Mouse (Mus musculus): Measurements from ENCODE around the gene Olfr684. TPM values are rescaled to one million over a fixed set of nuclear protein-coding genes. Genes with fewer than 3 reads are reported as not detected.

Gene Olfr684
- not detected in 2 replicates for polyA plus RNA-seq (2014; fragmentation: Nextera tagmentation; extraction: Ambion mirVana)

- H3K36me3 ChIP-seq (replicated peaks; ENCODE audit: control insufficient read depth, insufficient read depth, low read depth, low read length) = no peaks in the 10 kb centered on the region
- H3K9ac ChIP-seq (replicated peaks; ENCODE audit: low read length) = no peak within 1 kb of the TSS
- no peaks in the 10 kb centered on the region for H3K9me3 ChIP-seq (replicated peaks; ENCODE audit: control insufficient read depth, low read length)
- 60% methylated on average over 1 of the region's 1 CpGs for WGBS
- ATAC-seq (replicated peaks; ENCODE audit: insufficient number of reproducible peaks, low FRiP score, low TSS enrichment, low read depth) (no peak), DNase-seq (ENCODE audit: low spot score) (no peak)
- no peaks in the 10 kb centered on the region for H3K4me1 ChIP-seq (ENCODE audit: control insufficient read depth, insufficient read depth, low read length)
- H3K27ac ChIP-seq (replicated peaks; ENCODE audit: low read depth, low read length) = no peak within 1 kb of the TSS
- no peaks in the 10 kb centered on the region for H3K27me3 ChIP-seq (ENCODE audit: control insufficient read depth, insufficient read depth, low read length)
- no peak within 1 kb of the TSS for H3K4me3 ChIP-seq (ENCODE audit: low read depth, low read length)
- no peak within 1 kb of the TSS for H3K4me2 ChIP-seq (ENCODE audit: low read depth, low read length)
Observed at GRCm38 (mm10) chr7:105163553-105163952, at the start of gene Olfr684. Olfr684 (minus strand) TSS chr7:105163653.

GRCm38 (mm10) chr7:105207385-105207784, 43.9 kb upstream of the Olfr684 start, which contains the start of gene Olfr686:
Olfr686 (minus strand) TSS chr7:105207485.
- Histone ChIP-seq H3K27ac (replicated peaks; ENCODE audit: low read depth, low read length) (no peak within 1 kb of the TSS), H3K4me1 (ENCODE audit: control insufficient read depth, insufficient read depth, low read length) (no peaks in the 10 kb centered on the region), H3K4me2 (ENCODE audit: low read depth, low read length) (no peak within 1 kb of the TSS), H3K9ac (replicated peaks; ENCODE audit: low read length) (no peak within 1 kb of the TSS), H3K4me3 (ENCODE audit: low read depth, low read length) (no peak within 1 kb of the TSS), H3K36me3 (replicated peaks; ENCODE audit: control insufficient read depth, insufficient read depth, low read depth, low read length) (no peaks in the 10 kb centered on the region), H3K9me3 (replicated peaks; ENCODE audit: control insufficient read depth, low read length) (no peaks in the 10 kb centered on the region), H3K27me3 (ENCODE audit: control insufficient read depth, insufficient read depth, low read length) (no peaks in the 10 kb centered on the region)
- no peak for DNase-seq (ENCODE audit: low spot score)
- ATAC-seq (replicated peaks; ENCODE audit: insufficient number of reproducible peaks, low FRiP score, low TSS enrichment, low read depth) = no peak

- H3K4me3 ChIP-seq (ENCODE audit: low read depth, low read length) = no peak within 1 kb of the TSS
- H3K9ac ChIP-seq (replicated peaks; ENCODE audit: low read length) = no peak within 1 kb of the TSS
- H3K4me1 ChIP-seq (ENCODE audit: control insufficient read depth, insufficient read depth, low read length) = no peaks in the 10 kb centered on the region
- no peaks in the 10 kb centered on the region for H3K27me3 ChIP-seq (ENCODE audit: control insufficient read depth, insufficient read depth, low read length)
- H3K4me2 ChIP-seq (ENCODE audit: low read depth, low read length) = no peak within 1 kb of the TSS
- no peak within 1 kb of the TSS for H3K27ac ChIP-seq (replicated peaks; ENCODE audit: low read depth, low read length)
- no peaks in the 10 kb centered on the region for H3K36me3 ChIP-seq (replicated peaks; ENCODE audit: control insufficient read depth, insufficient read depth, low read depth, low read length)
- no peaks in the 10 kb centered on the region for H3K9me3 ChIP-seq (replicated peaks; ENCODE audit: control insufficient read depth, low read length)
- no peak for ATAC-seq (replicated peaks; ENCODE audit: insufficient number of reproducible peaks, low FRiP score, low TSS enrichment, low read depth)
- no peak for DNase-seq (ENCODE audit: low spot score)
- WGBS = 90% methylated on average over 1 of the region's 1 CpGs
Observed at GRCm38 (mm10) chr7:105185912-105186311, 22.5 kb upstream of the Olfr684 start, which contains the start of gene Olfr685. Olfr685 (minus strand) TSS chr7:105186012.

- WGBS = 51% methylated on average over 4 of the region's 4 CpGs
- Histone ChIP-seq H3K4me2 (ENCODE audit: low read depth, low read length) (no peak overlapping the region), H3K27me3 (ENCODE audit: control insufficient read depth, insufficient read depth, low read length) (no peaks in the 10 kb centered on the region), H3K4me1 (ENCODE audit: control insufficient read depth, insufficient read depth, low read length) (no peaks in the 10 kb centered on the region), H3K36me3 (replicated peaks; ENCODE audit: control insufficient read depth, insufficient read depth, low read depth, low read length) (no peaks in the 10 kb centered on the region), H3K27ac (replicated peaks; ENCODE audit: low read depth, low read length) (no peak overlapping the region), H3K4me3 (ENCODE audit: low read depth, low read length) (no peak overlapping the region), H3K9me3 (replicated peaks; ENCODE audit: control insufficient read depth, low read length) (no peaks in the 10 kb centered on the region), H3K9ac (replicated peaks; ENCODE audit: low read length) (no peak overlapping the region)
- no peak for ATAC-seq (replicated peaks; ENCODE audit: insufficient number of reproducible peaks, low FRiP score, low TSS enrichment, low read depth)
- no peak for DNase-seq (ENCODE audit: low spot score)
Observed at GRCm38 (mm10) chr7:105170773-105171172, 7.3 kb upstream of the Olfr684 start.

GRCm38 (mm10) chr7:105146912-105147311, 16.5 kb downstream of the Olfr684 start, which contains the start of gene Olfr683:
Olfr683 (minus strand) TSS chr7:105147012.
- no peak within 1 kb of the TSS for H3K9ac ChIP-seq (replicated peaks; ENCODE audit: low read length)
- no peaks in the 10 kb centered on the region for H3K36me3 ChIP-seq (replicated peaks; ENCODE audit: control insufficient read depth, insufficient read depth, low read depth, low read length)
- no peak within 1 kb of the TSS for H3K27ac ChIP-seq (replicated peaks; ENCODE audit: low read depth, low read length)
- H3K4me1 ChIP-seq (ENCODE audit: control insufficient read depth, insufficient read depth, low read length) = no peaks in the 10 kb centered on the region
- no peak for DNase-seq (ENCODE audit: low spot score)
- 81% methylated on average over 1 of the region's 1 CpGs for WGBS
- no peaks in the 10 kb centered on the region for H3K27me3 ChIP-seq (ENCODE audit: control insufficient read depth, insufficient read depth, low read length)
- ATAC-seq (replicated peaks; ENCODE audit: insufficient number of reproducible peaks, low FRiP score, low TSS enrichment, low read depth) = no peak
- no peaks in the 10 kb centered on the region for H3K9me3 ChIP-seq (replicated peaks; ENCODE audit: control insufficient read depth, low read length)
- no peak within 1 kb of the TSS for H3K4me2 ChIP-seq (ENCODE audit: low read depth, low read length)
- no peak within 1 kb of the TSS for H3K4me3 ChIP-seq (ENCODE audit: low read depth, low read length)

- Histone ChIP-seq H3K4me1 (ENCODE audit: control insufficient read depth, insufficient read depth, low read length) (no peaks in the 10 kb centered on the region), H3K9me3 (replicated peaks; ENCODE audit: control insufficient read depth, low read length) (no peaks in the 10 kb centered on the region), H3K4me2 (ENCODE audit: low read depth, low read length) (no peak overlapping the region), H3K36me3 (replicated peaks; ENCODE audit: control insufficient read depth, insufficient read depth, low read depth, low read length) (no peaks in the 10 kb centered on the region), H3K4me3 (ENCODE audit: low read depth, low read length) (no peak overlapping the region), H3K9ac (replicated peaks; ENCODE audit: low read length) (no peak overlapping the region), H3K27ac (replicated peaks; ENCODE audit: low read depth, low read length) (no peak overlapping the region), H3K27me3 (ENCODE audit: control insufficient read depth, insufficient read depth, low read length) (no peaks in the 10 kb centered on the region)
- ATAC-seq (replicated peaks; ENCODE audit: insufficient number of reproducible peaks, low FRiP score, low TSS enrichment, low read depth) = no peak
- no peak for DNase-seq (ENCODE audit: low spot score)
- 81% methylated on average over 2 of the region's 2 CpGs for WGBS
Observed at GRCm38 (mm10) chr7:105141275-105141674, 22.2 kb downstream of the Olfr684 start.

- H3K36me3 ChIP-seq (replicated peaks; ENCODE audit: control insufficient read depth, insufficient read depth, low read depth, low read length) = no peaks in the 10 kb centered on the region
- no peak within 1 kb of the TSS for H3K4me2 ChIP-seq (ENCODE audit: low read depth, low read length)
- H3K4me3 ChIP-seq (ENCODE audit: low read depth, low read length) = no peak within 1 kb of the TSS
- ATAC-seq (replicated peaks; ENCODE audit: insufficient number of reproducible peaks, low FRiP score, low TSS enrichment, low read depth) (no peak), DNase-seq (ENCODE audit: low spot score) (no peak)
- H3K27me3 ChIP-seq (ENCODE audit: control insufficient read depth, insufficient read depth, low read length) = no peaks in the 10 kb centered on the region
- H3K27ac ChIP-seq (replicated peaks; ENCODE audit: low read depth, low read length) = no peak within 1 kb of the TSS
- no peaks in the 10 kb centered on the region for H3K4me1 ChIP-seq (ENCODE audit: control insufficient read depth, insufficient read depth, low read length)
- H3K9me3 ChIP-seq (replicated peaks; ENCODE audit: control insufficient read depth, low read length) = no peaks in the 10 kb centered on the region
- H3K9ac ChIP-seq (replicated peaks; ENCODE audit: low read length) = no peak within 1 kb of the TSS
Observed at GRCm38 (mm10) chr7:105116536-105116935, 46.9 kb downstream of the Olfr684 start, which contains the start of gene Olfr681. Olfr681 (plus strand) TSS chr7:105116836.

Measured in embryonic facial prominence, embryonic 11.5 days (tissue).